Mouse (Mus musculus): ENCODE measurements around the gene Fam198b.

GRCm38 (mm10) chr3:79850656-79851055, 33.7 kb upstream of the Fam198b start:
- TF ChIP-seq CTCF (IDR thresholded peaks at IDR 0.05; ENCODE audit: low read depth) (no peak), EP300 (IDR thresholded peaks at IDR 0.05; ENCODE audit: low read depth) (no peak)

Data from liver, postnatal 0 days (tissue).